Mouse (Mus musculus) ES-E14 (cell line): ENCODE measurements around the gene Dlk2. TPM values are rescaled to one million over a fixed set of nuclear protein-coding genes. Genes with fewer than 3 reads are reported as not detected.

Experiments
- DNase-seq: peaks from one replicate; pipeline ENCODE4 v3.0.0-alpha.2; 2013; ENCODE audit warnings: low read depth, low spot score
- H3K27ac ChIP-seq: 2 replicates; pipeline ENCODE4 v1.5.1; 2012; ENCODE audit warnings: low read depth, mild to moderate bottlenecking, low read length, moderate library complexity, mixed read lengths; ENCODE audit not compliant: poor library complexity, insufficient read depth, severe bottlenecking
- H3K36me3 ChIP-seq: 2 replicates; pipeline ENCODE4 v1.6.1; 2012; ENCODE audit warnings: mild to moderate bottlenecking, low read length, moderate library complexity, mixed read lengths; ENCODE audit not compliant: control insufficient read depth, poor library complexity, insufficient read depth, severe bottlenecking
- H3K4me1 ChIP-seq, 2 experiments: fragments of 150-350 bp in 1 of 2; sonication (generic) in 1 of 2; 2 replicates each; pipeline ENCODE4 v1.6.1; 2012; ENCODE audit warnings: low read length in 2 of 2, mild to moderate bottlenecking in 1 of 2, mixed read lengths in 1 of 2; ENCODE audit not compliant: control insufficient read depth in 2 of 2, insufficient read depth in 2 of 2, poor library complexity in 1 of 2
- H3K4me3 ChIP-seq, 2 experiments: fragments of 150-350 bp in 1 of 2; sonication (generic) in 1 of 2; 2 replicates each; pipeline ENCODE4 v1.5.1; 2012; ENCODE audit warnings: low read length in 2 of 2, low read depth in 1 of 2, mild to moderate bottlenecking in 1 of 2, mixed read lengths in 1 of 2; ENCODE audit not compliant: insufficient read depth in 1 of 2, poor library complexity in 1 of 2, severe bottlenecking in 1 of 2
- H3K9ac ChIP-seq: 2 replicates; pipeline ENCODE4 v1.6.1; 2012; ENCODE audit warnings: low read depth, mild to moderate bottlenecking, low read length, mixed read lengths; ENCODE audit not compliant: poor library complexity, insufficient read depth, severe bottlenecking
- H3K9me3 ChIP-seq: fragments of 150-350 bp; sonication (generic); 2 replicates; pipeline ENCODE4 v1.6.1; 2012; ENCODE audit warnings: low read depth, mild to moderate bottlenecking, low read length; ENCODE audit not compliant: control insufficient read depth, insufficient read depth
- CHD2 ChIP-seq: IDR thresholded peaks from 2 replicates; pipeline ENCODE4 v1.6.1; 2014; ENCODE audit warnings: mild to moderate bottlenecking, low read depth, low read length, inconsistent platforms
- HCFC1 ChIP-seq: IDR thresholded peaks from 2 replicates; pipeline ENCODE4 v1.6.1; 2012; ENCODE audit warnings: low read length, inconsistent platforms, borderline replicate concordance; ENCODE audit not compliant: insufficient read depth
- MAFK ChIP-seq: IDR thresholded peaks from 2 replicates; pipeline ENCODE4 v1.6.1; 2014; ENCODE audit warnings: mild to moderate bottlenecking, low read depth, low read length, inconsistent platforms; ENCODE audit not compliant: insufficient read depth
- ZC3H11A ChIP-seq: IDR thresholded peaks from 2 replicates; pipeline ENCODE4 v1.6.1; 2012; ENCODE audit warnings: low read depth, mild to moderate bottlenecking, inconsistent platforms, low read length, borderline replicate concordance
- ZNF384 ChIP-seq: IDR thresholded peaks from 2 replicates; pipeline ENCODE4 v1.6.1; 2012; ENCODE audit warnings: low read depth, low read length, inconsistent platforms
- in situ Hi-C, 2 experiments: fragments of 600-800 bp; cut with MboI; formaldehyde crosslinking; loops; one replicate each; pipeline ENCODE4 v1.15.1; 2025; ENCODE audit warnings: low sequenced_read_pairs in 2 of 2, inconsistent platforms in 1 of 2; ENCODE audit not compliant: unreplicated experiment in 2 of 2
- total RNA-seq: library from RNA; depleted of rRNA; stranded (reverse); fragments of 300-350 nt; gene quantifications from 2 replicates; pipeline ENCODE4 v1.2.3, GENCODE M21; 2012

Dlk2 gene
- total RNA-seq, 1 experiment: 1.4 TPM

DNA sequence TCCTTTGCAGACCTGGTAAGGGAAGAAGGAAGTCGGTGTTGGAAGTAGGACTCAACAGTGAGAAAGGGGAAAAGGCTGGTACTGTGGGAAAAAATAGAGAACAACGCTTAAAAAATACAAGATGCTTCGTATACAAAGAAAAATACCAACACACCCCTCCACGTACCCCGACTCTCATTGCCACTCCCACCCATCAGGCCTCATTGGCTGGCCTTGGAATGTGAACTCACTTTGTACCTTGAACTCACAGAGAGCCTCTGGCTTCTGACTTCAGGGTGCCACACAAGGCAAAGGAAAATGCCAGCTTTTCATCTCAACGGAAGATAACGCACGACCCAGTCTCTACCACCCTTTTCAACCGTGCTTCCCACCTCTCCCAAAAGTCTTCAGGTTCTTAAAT lies 14.1 kb upstream of the Dlk2 start:
- in situ Hi-C loops: no loop called here
- Histone ChIP-seq H3K9me3 (no peaks in the 10 kb centered on the region), H3K4me3 (peak overlapping the region; percentile 88 to 95; a peak in 2 of 4 replicates), H3K4me1 (peaks cover 8 to 19% of the 10 kb centered on the region in 2 experiments), H3K36me3 (peaks cover 13% of the 10 kb centered on the region; the same call in 1 of the 2 replicates), H3K27ac (no peak overlapping the region), H3K9ac (no peak overlapping the region; the same call in 1 of the 2 replicates)
- DNase-seq: no peak
- TF ChIP-seq CHD2 (no peak), MAFK (no peak), ZNF384 (no peak), ZC3H11A (no peak), HCFC1 (no peak)

DNA sequence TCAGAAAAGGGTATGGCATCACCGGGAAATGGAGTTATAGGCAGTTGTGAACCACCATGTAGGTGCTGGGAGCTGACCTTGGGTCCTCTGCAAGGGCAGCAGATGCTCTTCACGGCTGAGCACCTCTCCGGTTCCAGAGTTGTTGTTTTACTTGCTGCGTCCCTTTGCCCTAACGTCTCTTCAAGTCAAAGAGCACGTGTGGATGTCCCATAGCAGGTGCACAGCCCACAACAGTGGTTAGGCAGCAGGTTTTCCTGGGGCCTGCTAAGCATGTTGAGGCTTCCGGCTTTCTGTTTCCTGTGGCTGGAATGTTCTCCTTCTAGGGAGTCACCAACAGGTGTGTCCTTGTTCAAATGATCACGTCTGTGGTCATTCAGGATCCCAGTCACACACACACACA lies 13.3 kb upstream of the Dlk2 start:
- H3K9ac ChIP-seq: no peak overlapping the region
- H3K27ac ChIP-seq: no peak overlapping the region
- in situ Hi-C loops: no loop called here
- no peak for DNase-seq
- H3K4me1 ChIP-seq: peaks cover 8 to 19% of the 10 kb centered on the region in 2 experiments
- H3K4me3 ChIP-seq: no peak overlapping the region
- H3K9me3 ChIP-seq: no peaks in the 10 kb centered on the region
- H3K36me3 ChIP-seq: peaks cover 8% of the 10 kb centered on the region; the same call in 1 of the 2 replicates
- TF ChIP-seq ZNF384 (no peak), MAFK (no peak), CHD2 (no peak), ZC3H11A (no peak), HCFC1 (no peak)

DNA sequence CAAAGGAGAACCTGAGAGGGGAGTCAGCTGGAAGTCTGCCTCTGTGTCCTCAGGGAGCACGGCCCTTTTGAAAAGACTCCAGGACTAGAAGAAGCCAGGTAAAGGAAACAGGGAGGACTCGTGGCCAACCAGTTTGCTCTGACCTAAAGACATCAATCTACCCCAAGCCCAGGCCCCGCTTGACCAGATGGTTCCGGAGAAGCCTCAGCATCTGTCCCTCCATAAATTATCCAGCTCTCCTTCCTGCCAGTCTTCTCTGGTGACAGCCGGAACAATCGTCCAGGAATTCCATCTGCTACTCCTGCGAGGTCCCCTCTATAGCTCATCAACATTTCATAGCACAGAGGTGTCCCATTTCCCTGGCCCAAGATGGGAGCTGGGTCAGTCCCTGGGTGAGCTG lies 12.6 kb upstream of the Dlk2 start:
- in situ Hi-C loops: no loop called here
- DNase-seq: no peak

DNA sequence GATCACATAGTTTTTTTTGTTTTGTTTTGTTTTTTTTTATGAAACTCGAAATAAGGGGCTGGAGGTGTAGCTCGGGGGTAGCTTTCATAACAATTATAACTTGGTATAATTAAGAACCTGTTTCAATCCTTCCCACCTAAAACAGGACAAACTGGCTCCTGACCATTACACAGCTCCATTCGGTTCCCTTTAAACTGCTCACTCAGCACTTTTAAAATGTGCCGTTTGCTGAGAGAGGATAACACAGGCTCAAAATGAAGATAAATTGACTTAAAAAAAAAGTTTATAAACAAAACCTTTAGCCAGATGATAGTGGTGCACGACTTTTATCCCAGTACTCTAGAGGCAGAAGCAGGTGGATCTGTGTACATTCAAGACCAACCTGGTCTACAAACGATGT lies 11.8 kb upstream of the Dlk2 start:
- TF ChIP-seq MAFK (peak; percentile 90), CHD2 (no peak)
- Histone ChIP-seq H3K4me3 (no peak overlapping the region), H3K27ac (no peak overlapping the region), H3K9me3 (no peaks in the 10 kb centered on the region), H3K9ac (no peak overlapping the region), H3K36me3 (peaks cover 3% of the 10 kb centered on the region; the same call in 1 of the 2 replicates), H3K4me1 (peaks cover 8 to 19% of the 10 kb centered on the region in 2 experiments)
- in situ Hi-C loops: no loop called here
- DNase-seq: no peak

More for the DNA sequence above, 12.6 kb upstream of the Dlk2 start:
- no peak overlapping the region for H3K27ac ChIP-seq
- H3K9ac ChIP-seq: no peak overlapping the region
- H3K9me3 ChIP-seq: no peaks in the 10 kb centered on the region
- peaks cover 6% of the 10 kb centered on the region; the same call in 1 of the 2 replicates for H3K36me3 ChIP-seq
- no peak overlapping the region for H3K4me3 ChIP-seq
- TF ChIP-seq HCFC1: no peak
- no peak for TF ChIP-seq ZNF384
- no peak for TF ChIP-seq MAFK
- no peak for TF ChIP-seq ZC3H11A
- no peak for TF ChIP-seq CHD2
- peaks cover 8 to 19% of the 10 kb centered on the region in 2 experiments for H3K4me1 ChIP-seq

DNA sequence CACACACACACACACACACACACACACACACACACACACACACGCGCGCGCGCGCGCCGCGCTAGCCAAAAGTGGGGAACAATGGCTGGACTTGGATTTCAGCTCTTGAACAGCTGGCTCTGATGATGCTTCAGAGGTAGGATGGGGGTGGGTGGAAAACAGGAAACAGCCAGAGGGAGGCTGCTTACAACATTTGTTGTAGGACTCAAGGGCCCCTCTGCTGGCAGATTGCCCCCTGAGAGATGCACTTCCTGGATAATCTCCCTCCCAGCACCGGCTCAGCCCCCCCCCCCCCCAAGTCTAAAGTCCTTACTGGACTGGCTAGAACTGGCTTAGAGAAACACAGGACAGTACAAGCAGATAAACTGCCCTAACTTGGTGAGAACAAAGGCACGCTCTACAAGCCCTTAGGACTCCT lies 9.5 kb upstream of the Dlk2 start:
- no peak for DNase-seq
- H3K4me3 ChIP-seq: no peak overlapping the region
- no peak overlapping the region for H3K27ac ChIP-seq
- H3K9ac ChIP-seq: no peak overlapping the region
- peaks cover 4 to 14% of the 10 kb centered on the region in 2 experiments; a peak in 2 of 4 replicates for H3K4me1 ChIP-seq
- in situ Hi-C loops: no loop called here
- TF ChIP-seq ZNF384 (no peak), ZC3H11A (no peak), HCFC1 (no peak), MAFK (no peak), CHD2 (no peak)
- H3K36me3 ChIP-seq: no peaks in the 10 kb centered on the region
- no peaks in the 10 kb centered on the region for H3K9me3 ChIP-seq
